ENCODE assay signal across 30 mouse cellular contexts in genomic region chr16:29254325-29254724, GRCm38 (mm10). TPM values are rescaled to one million over a fixed set of nuclear protein-coding genes. Genes with fewer than 3 reads are reported as not detected.
DNase-seq lines count a peak whose midpoint lies in the region; ATAC-seq and TF ChIP-seq lines count a peak whose summit lies in the region.
"Had no signal": no experiment of that assay in that cellular context is flagged by ENCODE, and none has a peak within 500 bp of the region (broad histone marks: within the 10 kb centered on the region; RNA-seq: fewer than 3 reads in every experiment).

No protein-coding gene starts in this region.

- peak; percentile 61 for ATAC-seq in liver, postnatal 0 days
- no peak for ATAC-seq in inflammation-experienced regulatory T-cells, adult 6 months
- ATAC-seq: activated CD4-positive, CD25-positive, alpha-beta regulatory T cell, adult 4 months; forebrain, embryonic 13.5 days; forebrain, embryonic 16.5 days; hindbrain, embryonic 16.5 days had no signal

- no peaks in the 10 kb centered on the region for H3K27me3 ChIP-seq in liver, postnatal 0 days (ENCODE audit: insufficient read depth, low read length)
- H3K27me3 ChIP-seq: CH12.LX; embryonic facial prominence, embryonic 13.5 days; forebrain, embryonic 13.5 days; hindbrain, embryonic 13.5 days had no signal

- no peak for TF ChIP-seq EP300 in liver, postnatal 0 days (IDR thresholded peaks at IDR 0.05; ENCODE audit: low read depth)

- no peaks in the 10 kb centered on the region for H3K36me3 ChIP-seq in liver, postnatal 0 days (replicated peaks; ENCODE audit: insufficient read depth, low read length)
- H3K36me3 ChIP-seq: embryonic facial prominence, embryonic 10.5 days; embryonic facial prominence, embryonic 13.5 days; forebrain, embryonic 10.5 days; G1E; hindbrain, embryonic 10.5 days; hindbrain, embryonic 13.5 days had no signal

- DNase-seq in liver, postnatal 0 days = no peak
- DNase-seq in liver = no peak
- peak; percentile 33 for DNase-seq in lung, postnatal 25 days (ENCODE audit: low spot score)
- DNase-seq in lung, adult 2 months = no peak
- DNase-seq in fat pad, adult 2 months (ENCODE audit: extremely low read depth, low read depth, low spot score) = peak; percentile 0
- DNase-seq: adrenal gland, adult 8-10 months; adrenal gland, postnatal 25 days; B cell, adult 2 months; cerebellum, adult 11-12 months; cerebellum, adult 8-10 months; cerebellum, postnatal 10 days; cerebellum, postnatal 36 days; embryo, embryonic 11 days; gastrocnemius, postnatal 10 days; gastrocnemius, postnatal 36 days; heart, adult 11 months had no signal

- no peaks in the 10 kb centered on the region for H3K9me3 ChIP-seq in liver, postnatal 0 days (ENCODE audit: low read length)
- H3K9me3 ChIP-seq: embryonic facial prominence, embryonic 10.5 days; embryonic facial prominence, embryonic 13.5 days; forebrain, embryonic 10.5 days had no signal

- no peak overlapping the region for H3K9ac ChIP-seq in liver, postnatal 0 days (replicated peaks)
- H3K9ac ChIP-seq: embryonic facial prominence, embryonic 13.5 days; forebrain, embryonic 13.5 days; hindbrain, embryonic 13.5 days had no signal

- no peaks in the 10 kb centered on the region for H3K4me1 ChIP-seq in liver, postnatal 0 days (ENCODE audit: insufficient read depth)
- H3K4me1 ChIP-seq in lung, adult 2 months (ENCODE audit: control insufficient read depth, insufficient read depth, low read length) = no peaks in the 10 kb centered on the region
- H3K4me1 ChIP-seq: embryonic facial prominence, embryonic 10.5 days; embryonic facial prominence, embryonic 13.5 days; forebrain, embryonic 10.5 days; forebrain, embryonic 13.5 days; hindbrain, embryonic 10.5 days; hindbrain, embryonic 13.5 days had no signal

- TF ChIP-seq POLR2A in lung, adult 2 months (IDR thresholded peaks at IDR 0.05; ENCODE audit: borderline replicate concordance, extremely low read depth, low read depth, low read length) = no peak

- no peak for TF ChIP-seq CTCF in liver, postnatal 0 days (IDR thresholded peaks at IDR 0.05; ENCODE audit: low read depth)
- no peak for TF ChIP-seq CTCF in lung, adult 2 months (IDR thresholded peaks at IDR 0.05; ENCODE audit: insufficient read depth, low read length)

- no peak overlapping the region for H3K27ac ChIP-seq in liver, postnatal 0 days (ENCODE audit: low read depth)
- H3K27ac ChIP-seq: embryonic facial prominence, embryonic 10.5 days; embryonic facial prominence, embryonic 13.5 days; forebrain, embryonic 10.5 days; forebrain, embryonic 13.5 days; hindbrain, embryonic 10.5 days; hindbrain, embryonic 13.5 days had no signal

- 55% methylated on average over 4 of the region's 4 CpGs for WGBS in liver, postnatal 0 days (ENCODE audit: insufficient replicate concordance)
- WGBS in lung, adult 2 months = 58% methylated on average over 4 of the region's 4 CpGs

- no peak overlapping the region for H3K4me3 ChIP-seq in liver, postnatal 0 days (ENCODE audit: low read depth, low read length)
- H3K4me3 ChIP-seq in lung, adult 2 months (replicated peaks; ENCODE audit: extremely low read depth, low read depth, low read length) = no peak overlapping the region
- H3K4me3 ChIP-seq: embryonic facial prominence, embryonic 10.5 days; embryonic facial prominence, embryonic 13.5 days; erythroblast, embryonic 14.5 days; forebrain, embryonic 10.5 days; forebrain, embryonic 13.5 days; hindbrain, embryonic 10.5 days; hindbrain, embryonic 13.5 days had no signal

- no peak overlapping the region for H3K4me2 ChIP-seq in liver, postnatal 0 days (ENCODE audit: low read depth, low read length)
- H3K4me2 ChIP-seq: embryonic facial prominence, embryonic 13.5 days; forebrain, embryonic 13.5 days; heart, embryonic 11.5 days; hindbrain, embryonic 13.5 days had no signal

RNA-seq across cellular contexts. Expression of gene Hrasls, which starts 44.8 kb away (rescaled TPM):
- 0.05 TPM in 1 of 2 replicates, not detected in the other for polyA plus RNA-seq in liver, postnatal 0 days (2015; fragmentation: Nextera tagmentation; extraction: Ambion mirVana)
- 2.0 TPM in 1 of 2 replicates, not detected in the other for polyA plus RNA-seq in lung, adult 2 months (2012; rRNA removed)
- not detected for polyA plus RNA-seq in inflammation-experienced regulatory T-cells, adult 6 months (2017; shearing (Covaris generic))
- polyA plus RNA-seq: activated CD4-positive, CD25-positive, alpha-beta regulatory T cell, adult 4 months; erythroblast, embryonic 14.5 days; G1E had no signal

Comparison
In these comparisons a context has a peak if more than half of its experiments do, and no peak if none do; other contexts are left out.
1. DNase-seq: peak in lung, postnatal 25 days (single experiment) and fat pad, adult 2 months (single experiment); none in liver, postnatal 0 days (single experiment), liver (single experiment) and lung, adult 2 months (single experiment).